In the genomic region with DNA sequence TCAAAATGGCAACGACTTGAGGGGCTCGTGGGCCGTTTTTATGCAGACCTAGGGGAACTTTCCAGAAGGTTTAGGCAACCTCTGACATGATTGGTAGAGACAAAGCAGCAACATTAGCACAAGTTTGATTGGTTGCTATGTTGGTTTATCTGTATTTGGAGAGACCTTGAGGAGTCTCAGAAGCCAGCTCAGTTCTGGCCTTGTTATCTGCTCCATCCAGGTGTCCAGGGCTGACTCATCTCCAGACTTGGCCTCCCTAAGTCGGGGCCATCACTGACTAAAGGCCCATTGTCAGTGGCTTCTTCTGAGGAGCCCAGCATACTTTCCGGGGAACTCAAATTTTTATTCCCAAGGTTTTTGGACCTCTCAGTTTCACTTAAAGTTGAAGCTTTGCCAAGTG, we compare ENCODE assay signal across 18 mouse cellular contexts. TPM values are rescaled to one million over a fixed set of nuclear protein-coding genes. Genes with fewer than 3 reads are reported as not detected.
A peak's percentile ranks its signal among the peaks of the same experiment; 100 is the strongest.
DNase-seq lines count a peak whose midpoint lies in the region; ATAC-seq and TF ChIP-seq lines count a peak whose summit lies in the region.
"Had no signal": no experiment of that assay in that cellular context is flagged by ENCODE, and none has a peak within 500 bp of the region (broad histone marks: within the 10 kb centered on the region; RNA-seq: fewer than 3 reads in every experiment).

No protein-coding gene starts in this region.

- 0 out of 2 replicates have a peak overlapping the region, but pooled peaks have one; percentile 22 for H3K4me3 ChIP-seq in liver, embryonic 13.5 days (replicated peaks)
- no peak overlapping the region for H3K4me3 ChIP-seq in forebrain, postnatal 0 days (ENCODE audit: low read depth, low read length)
- H3K4me3 ChIP-seq: embryonic facial prominence, embryonic 10.5 days; hindbrain, embryonic 13.5 days; midbrain, embryonic 15.5 days had no signal

- peak overlapping the region; percentile 53 for H3K9ac ChIP-seq in liver, embryonic 13.5 days
- H3K9ac ChIP-seq in forebrain, postnatal 0 days, result no peak overlapping the region
- H3K9ac ChIP-seq: hindbrain, embryonic 13.5 days; midbrain, embryonic 15.5 days had no signal

- peak overlapping the region; percentile 93 for H3K27ac ChIP-seq in liver, embryonic 13.5 days
- H3K27ac ChIP-seq in forebrain, postnatal 0 days (ENCODE audit: low read depth, low read length), result no peak overlapping the region
- H3K27ac ChIP-seq: embryonic facial prominence, embryonic 10.5 days; hindbrain, embryonic 13.5 days; midbrain, embryonic 15.5 days had no signal

- no peaks in the 10 kb centered on the region for H3K9me3 ChIP-seq in liver, embryonic 13.5 days (replicated peaks)
- H3K9me3 ChIP-seq in forebrain, postnatal 0 days (ENCODE audit: low read length), result no peaks in the 10 kb centered on the region
- H3K9me3 ChIP-seq: embryonic facial prominence, embryonic 10.5 days; hindbrain, embryonic 13.5 days; midbrain, embryonic 15.5 days had no signal

- no peaks in the 10 kb centered on the region for H3K36me3 ChIP-seq in liver, embryonic 13.5 days
- H3K36me3 ChIP-seq in forebrain, postnatal 0 days (ENCODE audit: insufficient read depth), result no peaks in the 10 kb centered on the region
- H3K36me3 ChIP-seq: embryonic facial prominence, embryonic 10.5 days; hindbrain, embryonic 13.5 days; midbrain, embryonic 15.5 days had no signal

- no peak for TF ChIP-seq CTCF in forebrain, postnatal 0 days (IDR thresholded peaks at IDR 0.05; ENCODE audit: low read depth)

- peak overlapping the region; percentile 63 for H3K4me2 ChIP-seq in liver, embryonic 13.5 days
- no peak overlapping the region for H3K4me2 ChIP-seq in forebrain, postnatal 0 days (ENCODE audit: low read depth)
- H3K4me2 ChIP-seq: hindbrain, embryonic 13.5 days; midbrain, embryonic 15.5 days had no signal

- peaks cover 55% of the 10 kb centered on the region for H3K4me1 ChIP-seq in liver, embryonic 13.5 days (replicated peaks)
- no peaks in the 10 kb centered on the region for H3K4me1 ChIP-seq in forebrain, postnatal 0 days (ENCODE audit: insufficient read depth)
- H3K4me1 ChIP-seq: embryonic facial prominence, embryonic 10.5 days; hindbrain, embryonic 13.5 days; midbrain, embryonic 15.5 days had no signal

- 31% methylated on average over 5 of the region's 5 CpGs for WGBS in liver, embryonic 13.5 days (ENCODE audit: insufficient replicate concordance)
- WGBS in forebrain, postnatal 0 days, result 83% methylated on average over 5 of the region's 5 CpGs

- ATAC-seq in liver, embryonic 13.5 days (ENCODE audit: low read depth), result peak; percentile 99
- no peak for ATAC-seq in forebrain, postnatal 0 days
- ATAC-seq: midbrain, embryonic 15.5 days; Patski had no signal

- no peaks in the 10 kb centered on the region for H3K27me3 ChIP-seq in liver, embryonic 13.5 days
- no peaks in the 10 kb centered on the region for H3K27me3 ChIP-seq in forebrain, postnatal 0 days (ENCODE audit: insufficient read depth, low read length)
- H3K27me3 ChIP-seq: hindbrain, embryonic 13.5 days; midbrain, embryonic 15.5 days; Patski had no signal

- peak; percentile 39 to 59 for DNase-seq in adrenal gland, adult (ENCODE audit: inconsistent age in 2 of 2, low spot score in 1 of 2)
- no peak for DNase-seq in adrenal gland, adult 18-20 months (ENCODE audit: low spot score in 2 of 2)
- DNase-seq in spleen, adult 12 weeks (ENCODE audit: low spot score), result peak; percentile 23
- DNase-seq in spleen, postnatal 14 days (ENCODE audit: low spot score in 2 of 2), result no peak
- peak; percentile 78 for DNase-seq in liver, embryonic 13.5 days
- DNase-seq in urinary bladder, postnatal 4 days (ENCODE audit: low spot score in 2 of 2), result no peak
- no peak for DNase-seq in testis, postnatal 10 days (ENCODE audit: low spot score)
- no peak for DNase-seq in forebrain, postnatal 0 days
- DNase-seq: cerebellum, postnatal 25 days; gastrocnemius, postnatal 36 days; kidney, adult 18-20 months; kidney, postnatal 36 days; lung, adult 18-20 months; right cerebral cortex, postnatal 14 days had no signal

RNA-seq across cellular contexts. Expression of gene Gtf3c6, which starts 16.0 kb away (rescaled TPM):
- 10 to 100 TPM; 36.6 to 50.0 TPM for total RNA-seq in adrenal gland, adult 18-20 months (2021)
- polyA plus RNA-seq in liver, embryonic 13.5 days (2015; fragmentation: Nextera tagmentation; extraction: Ambion mirVana), result 48.5 and 53.9 TPM in 2 replicates
- total RNA-seq in forebrain, postnatal 0 days (2014; rRNA removed), result 35.0 and 41.9 TPM in 2 replicates
- polyA plus RNA-seq in forebrain, postnatal 0 days (2015; fragmentation: Nextera tagmentation; extraction: Ambion mirVana), result 45.4 and 55.0 TPM in 2 replicates

RNA-seq across cellular contexts. Expression of gene Rpf2, which starts 27.1 kb away (rescaled TPM):
- total RNA-seq in adrenal gland, adult 18-20 months (2021), result 10 to 100 TPM; 20.1 to 26.1 TPM
- polyA plus RNA-seq in liver, embryonic 13.5 days (2015; fragmentation: Nextera tagmentation; extraction: Ambion mirVana), result 61.4 and 74.1 TPM in 2 replicates
- 39.9 and 43.9 TPM in 2 replicates for total RNA-seq in forebrain, postnatal 0 days (2014; rRNA removed)
- polyA plus RNA-seq in forebrain, postnatal 0 days (2015; fragmentation: Nextera tagmentation; extraction: Ambion mirVana), result 66.7 and 74.3 TPM in 2 replicates

RNA-seq across cellular contexts. Expression of gene Amd1, which starts 28.0 kb away (rescaled TPM):
- total RNA-seq in adrenal gland, adult 18-20 months (2021), result 10 to 100 TPM; 45.7 to 51.7 TPM
- polyA plus RNA-seq in liver, embryonic 13.5 days (2015; fragmentation: Nextera tagmentation; extraction: Ambion mirVana), result 58.0 and 79.3 TPM in 2 replicates
- total RNA-seq in forebrain, postnatal 0 days (2014; rRNA removed), result 73.9 and 75.1 TPM in 2 replicates
- polyA plus RNA-seq in forebrain, postnatal 0 days (2015; fragmentation: Nextera tagmentation; extraction: Ambion mirVana), result 35.0 and 38.0 TPM in 2 replicates

Comparison
In these comparisons a context has a peak if more than half of its experiments do, and no peak if none do; other contexts are left out.
1. DNase-seq: peak in adrenal gland, adult (2 of 2), spleen, adult 12 weeks (single experiment) and liver, embryonic 13.5 days (single experiment); none in adrenal gland, adult 18-20 months (0 of 2), spleen, postnatal 14 days (0 of 2), urinary bladder, postnatal 4 days (0 of 2), testis, postnatal 10 days (single experiment) and forebrain, postnatal 0 days (single experiment).